Mouse (Mus musculus) CD4-positive, CD25-positive, alpha-beta regulatory T cell, adult 2 months (primary cell): ENCODE data around the gene Znrf2.
"Not testable (repeated sequence)": the region's sequence is repeated elsewhere in the genome, so short reads cannot be mapped to it uniquely, and the experiment has no call there.

ENCODE experiments used
- DNase-seq: peaks from one replicate; pipeline ENCODE4 v3.0.0-alpha.2; 2012; ENCODE audit warnings: low read depth, low spot score

Gene Znrf2

DNA sequence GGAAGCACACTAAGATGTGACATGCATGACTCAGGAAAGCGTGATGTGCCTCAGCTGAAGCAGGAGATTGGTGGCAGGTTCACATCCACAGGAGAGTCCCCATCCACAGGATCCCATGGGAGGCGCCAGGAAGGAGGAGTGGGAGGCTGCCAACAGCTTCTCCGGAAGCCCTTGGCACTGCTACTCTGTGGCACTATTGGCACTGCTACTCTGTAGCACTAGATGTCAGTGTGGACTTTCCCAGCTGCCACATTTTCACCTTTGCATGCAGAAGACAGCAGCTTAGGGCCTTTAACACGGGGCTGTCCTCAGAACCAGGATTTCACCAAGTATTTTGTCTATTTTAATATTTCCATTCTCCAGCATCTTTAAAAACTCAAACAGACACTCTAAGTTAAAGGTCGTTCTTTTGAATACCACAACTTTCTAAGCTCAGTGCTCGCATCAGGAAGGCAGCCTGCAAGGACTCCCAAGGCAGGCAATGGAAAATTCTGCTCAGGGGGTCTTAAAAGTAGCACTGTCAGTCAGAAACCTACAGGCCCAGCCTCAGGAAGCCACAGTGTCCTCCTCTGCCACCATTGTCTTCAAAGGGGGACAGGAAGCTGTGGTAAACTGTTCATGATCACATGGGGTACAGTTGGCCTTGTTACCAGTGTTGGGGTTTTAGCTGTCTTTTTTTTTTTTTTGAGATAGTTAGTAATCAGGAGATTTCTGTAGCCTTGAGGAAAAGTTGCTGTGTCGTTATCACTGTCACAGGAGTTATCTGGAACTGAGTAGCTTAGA, 7.0 kb upstream of the Znrf2 start:
- peak; percentile 78 for DNase-seq

DNA sequence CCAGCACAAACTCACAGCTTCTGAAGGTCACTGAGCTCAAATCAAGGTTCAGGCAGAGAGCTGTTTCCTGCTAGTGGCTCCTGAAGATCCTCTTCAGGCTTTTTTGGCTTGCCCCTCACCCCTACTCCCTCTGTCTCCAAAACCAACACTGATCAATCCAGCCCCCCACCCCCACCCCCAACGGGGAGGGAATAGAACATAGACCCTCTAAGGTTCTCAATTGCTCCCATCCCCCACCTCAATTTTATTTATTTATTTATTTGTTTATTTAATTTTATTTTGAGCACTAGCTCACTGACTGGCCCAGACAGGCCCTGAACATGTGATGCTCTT, 6.4 kb upstream of the Znrf2 start:
- no peak for DNase-seq

DNA sequence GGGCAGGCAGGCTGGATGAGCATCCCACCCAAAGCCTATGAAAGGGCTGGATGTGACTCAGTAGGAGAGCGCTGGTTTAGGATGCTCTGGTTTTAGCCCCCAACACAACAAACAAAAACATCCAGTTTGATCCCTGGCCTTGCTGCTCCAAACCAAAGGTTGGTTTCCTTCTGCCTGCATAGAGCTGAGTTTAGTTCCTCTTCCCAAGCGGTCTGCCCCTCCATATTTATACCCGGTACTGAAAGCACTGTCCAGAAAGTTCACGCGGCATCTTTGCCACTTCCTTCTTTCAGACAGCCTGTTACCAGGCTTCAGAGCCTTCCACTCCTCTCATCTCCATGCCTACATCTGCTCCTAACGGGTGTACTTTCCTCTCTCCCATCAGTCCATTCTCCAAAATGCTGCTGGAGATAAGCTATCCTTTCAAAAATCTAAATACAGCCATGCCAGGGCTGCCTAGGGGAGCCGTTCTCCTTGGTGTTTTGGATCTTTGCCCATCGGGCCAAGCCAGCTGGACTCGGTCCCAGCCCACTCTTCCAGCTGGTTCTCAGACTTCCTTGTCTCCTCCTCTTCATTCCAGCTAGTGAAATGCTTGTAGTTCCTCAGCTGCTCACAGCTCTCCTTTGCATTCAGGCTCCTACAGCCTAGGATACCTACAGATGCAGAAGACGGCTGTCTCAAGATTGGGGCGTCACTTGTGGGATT, 5.0 kb upstream of the Znrf2 start:
- DNase-seq: no peak

DNA sequence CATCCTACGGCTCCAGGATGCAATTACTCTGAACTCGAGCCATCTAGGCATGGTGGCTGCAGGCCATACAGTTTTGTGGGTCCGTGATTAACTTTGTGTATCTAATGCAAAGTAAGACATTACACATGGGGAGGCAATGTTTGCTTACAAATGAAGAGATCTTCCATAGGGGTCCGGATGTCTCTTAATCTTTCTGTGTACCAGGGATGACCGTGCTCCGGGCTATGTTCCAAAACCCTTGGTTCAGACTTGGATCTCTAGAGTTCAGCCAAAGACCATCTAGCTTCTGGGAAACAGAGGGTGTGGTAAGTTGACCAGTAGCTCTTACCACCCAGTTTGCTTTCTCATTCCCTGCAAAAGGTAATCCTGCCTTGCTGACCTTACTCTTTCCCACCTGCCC, 4.4 kb upstream of the Znrf2 start:
- no peak for DNase-seq

DNA sequence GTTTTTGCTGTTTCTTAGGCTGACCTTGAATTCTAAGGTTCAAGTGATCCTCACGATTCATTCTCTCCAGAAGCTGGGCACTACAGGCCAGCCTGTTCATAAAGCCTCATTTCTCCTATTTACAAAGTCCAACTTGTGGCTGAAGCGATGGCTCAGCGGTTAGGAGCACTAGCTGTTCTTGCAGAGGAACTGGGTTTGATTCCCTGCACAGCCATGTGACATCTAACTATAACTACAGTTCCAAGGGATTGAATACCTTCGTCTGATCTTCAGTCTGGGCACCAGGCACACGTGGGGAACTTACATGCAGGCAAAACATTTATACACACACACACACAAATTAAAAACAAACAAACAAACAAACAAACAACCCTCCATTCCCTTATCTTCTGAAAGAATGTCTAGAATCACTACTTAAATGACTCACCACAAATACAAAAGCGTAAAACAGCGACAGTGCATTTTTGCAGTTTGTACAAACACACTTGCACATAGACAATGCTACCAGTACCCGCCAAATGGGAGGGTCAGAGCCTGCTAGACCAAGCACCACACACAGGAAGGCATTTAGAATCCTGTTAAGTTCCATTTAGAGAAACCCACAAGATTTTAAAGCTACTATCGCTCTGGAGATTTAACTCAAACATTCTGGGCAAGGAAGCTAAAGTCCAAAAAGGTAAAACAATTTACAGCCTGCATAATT, 1.1 kb upstream of the Znrf2 start:
- peak; percentile 24 for DNase-seq

DNA sequence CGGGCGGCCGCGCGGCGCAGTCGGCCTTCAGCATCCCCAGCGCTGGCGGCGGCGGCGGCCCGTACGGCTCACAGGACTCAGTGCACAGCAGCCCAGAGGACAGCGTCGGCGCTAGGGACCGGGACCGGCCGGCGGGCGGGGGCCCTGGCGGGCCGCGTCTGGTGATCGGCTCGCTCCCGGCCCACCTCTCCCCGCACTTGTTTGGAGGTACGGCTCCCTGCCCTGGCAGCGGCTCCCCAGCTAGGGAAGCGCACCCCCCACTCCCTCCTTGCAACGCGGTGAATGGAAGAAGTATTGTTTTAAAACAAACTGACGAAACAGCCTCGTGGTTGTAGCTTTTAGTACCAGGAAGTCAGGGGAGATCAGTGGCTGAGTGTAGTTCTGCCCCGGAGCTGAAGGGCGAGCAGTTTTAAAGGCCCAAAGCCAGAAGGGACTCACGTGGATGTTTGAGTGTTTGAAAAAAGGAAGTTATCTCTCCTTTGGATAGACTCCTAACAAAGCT, 601 bp downstream of the Znrf2 start:
- peak; percentile 87 for DNase-seq

DNA sequence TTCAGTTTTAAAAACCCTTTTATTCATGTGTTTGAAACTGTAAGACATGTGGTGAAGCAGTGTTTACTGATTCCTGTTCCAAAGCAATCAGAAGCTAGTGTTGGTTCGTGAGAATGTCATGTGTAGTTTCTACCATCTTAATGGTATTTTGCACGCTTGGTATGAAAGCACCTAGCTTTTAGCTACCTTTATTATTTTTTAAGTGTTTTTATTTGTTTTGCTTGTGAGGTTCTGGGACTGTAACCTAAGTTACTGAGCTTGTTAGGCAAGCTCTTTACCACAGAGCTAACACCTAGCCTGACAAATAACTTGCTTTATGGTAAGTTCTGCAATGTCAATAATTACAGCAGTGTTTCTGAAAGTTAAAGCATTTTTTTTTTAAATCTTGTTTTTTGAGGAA, 1.7 kb downstream of the Znrf2 start:
- DNase-seq: no peak

DNA sequence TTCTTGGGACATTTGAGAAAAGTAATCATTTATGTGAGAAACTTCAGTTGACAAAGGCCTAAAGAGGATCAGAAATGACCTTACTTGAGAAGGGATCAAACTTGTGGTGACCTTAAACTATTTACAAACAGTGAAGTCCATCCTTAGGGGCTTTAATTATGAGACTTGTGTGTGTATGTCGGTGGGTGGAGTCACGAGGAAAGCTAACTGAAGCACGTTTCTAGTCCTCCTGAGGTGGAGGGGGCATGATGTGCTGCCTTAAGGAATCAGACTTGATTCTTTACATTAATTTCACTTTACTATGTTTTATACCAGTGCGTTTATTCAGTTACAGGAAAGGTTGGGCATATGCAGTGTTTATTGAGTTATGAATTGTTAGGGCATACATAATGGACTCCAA, 2.6 kb downstream of the Znrf2 start:
- no peak for DNase-seq

DNA sequence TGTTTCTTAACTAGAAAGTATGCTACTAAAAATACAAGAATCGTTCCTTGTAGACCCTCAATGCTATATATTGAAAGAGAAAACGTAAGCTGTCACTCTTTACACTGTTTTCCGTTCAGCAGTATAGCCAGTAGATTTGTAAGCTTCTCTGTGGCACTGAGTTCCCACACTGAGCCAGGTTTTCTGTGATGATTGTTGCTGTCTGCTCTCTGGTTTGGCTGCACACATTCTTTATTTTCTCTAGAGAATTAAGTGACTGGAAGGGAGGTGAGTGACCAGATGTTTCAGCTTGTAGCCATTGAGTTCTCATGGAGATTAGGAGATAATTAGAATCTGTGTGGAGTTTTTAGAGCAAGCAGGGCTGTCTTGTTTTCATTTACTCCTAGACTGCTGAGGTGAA, 3.0 kb downstream of the Znrf2 start:
- no peak for DNase-seq

DNA sequence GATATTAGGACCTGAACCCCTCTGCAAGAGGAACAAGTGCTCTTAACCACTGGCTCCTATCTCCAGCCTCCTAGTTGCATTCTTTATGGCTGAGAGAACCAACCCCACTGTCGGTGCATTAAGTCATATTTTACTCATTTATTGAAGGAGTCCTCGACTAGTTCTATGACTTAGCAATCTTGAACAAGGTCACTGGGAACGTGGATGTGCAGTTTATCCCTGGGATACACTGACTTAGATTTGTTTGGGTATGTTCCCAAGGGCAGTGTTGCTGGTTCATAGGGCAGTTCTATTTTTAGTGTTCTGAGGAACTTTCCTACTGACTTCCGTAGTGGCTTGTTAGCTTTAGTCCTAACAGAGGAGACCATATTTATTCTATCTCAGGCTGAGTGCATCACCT, 5.6 kb downstream of the Znrf2 start:
- DNase-seq: no peak

DNA sequence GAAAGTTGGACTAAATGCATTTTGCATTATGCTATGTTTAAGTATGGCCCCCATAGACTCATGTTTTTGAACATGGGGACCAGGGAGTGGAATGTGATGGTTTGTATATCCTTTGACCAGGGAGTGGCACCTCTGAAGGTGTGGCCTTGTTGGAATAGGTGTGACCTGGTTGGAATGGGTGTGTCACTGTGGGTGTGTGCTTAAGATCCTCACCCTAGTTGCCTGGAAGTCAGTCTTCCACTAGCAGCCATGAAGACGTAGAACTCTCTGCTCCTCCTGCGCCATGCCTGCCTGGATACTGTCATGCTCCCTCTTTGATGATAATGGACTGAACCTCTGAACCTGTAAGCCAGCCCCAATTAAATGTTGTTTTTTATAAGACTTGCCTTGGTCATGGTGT, 7.8 kb downstream of the Znrf2 start:
- DNase-seq: not testable (repeated sequence)

DNA sequence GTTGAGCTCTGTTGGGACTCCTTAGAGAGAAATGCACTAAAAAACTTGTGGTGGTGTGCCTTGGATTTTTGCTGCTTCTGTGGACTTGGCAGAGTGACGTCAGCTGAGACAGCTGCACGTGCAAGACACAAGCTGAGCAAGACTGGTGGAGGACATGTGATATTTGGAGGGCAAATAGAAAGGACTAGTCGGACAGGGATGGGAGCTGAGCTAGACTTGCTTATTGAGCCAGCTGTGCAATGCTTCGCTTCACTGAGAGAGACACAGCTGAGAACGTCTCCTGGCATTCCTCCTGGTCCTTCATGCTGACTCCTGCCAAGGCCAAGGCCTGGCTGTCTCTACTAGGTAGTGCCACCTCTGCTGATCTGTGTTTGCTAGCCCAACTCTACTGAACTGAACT, 10.8 kb downstream of the Znrf2 start:
- no peak for DNase-seq

DNA sequence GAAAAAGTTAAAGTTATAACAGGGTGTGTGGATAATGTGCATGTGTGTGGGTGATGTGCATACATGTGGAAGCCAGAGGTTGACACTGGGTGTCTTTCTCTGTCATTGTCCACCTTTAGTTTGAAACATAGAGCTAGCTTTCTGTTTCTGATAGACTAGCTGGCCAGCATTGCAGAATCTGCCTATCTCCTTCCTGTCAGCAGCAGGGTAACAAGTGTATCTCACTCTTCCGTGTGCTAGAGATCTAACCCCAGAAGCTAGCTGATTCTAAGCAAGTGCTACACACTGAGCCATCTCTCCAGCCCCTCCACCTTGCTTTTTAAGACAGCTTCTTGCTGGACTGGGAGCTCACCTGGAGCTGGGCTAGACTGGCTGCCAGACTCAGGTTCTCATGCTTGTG, 11.6 kb downstream of the Znrf2 start:
- DNase-seq: peak; percentile 50

DNA sequence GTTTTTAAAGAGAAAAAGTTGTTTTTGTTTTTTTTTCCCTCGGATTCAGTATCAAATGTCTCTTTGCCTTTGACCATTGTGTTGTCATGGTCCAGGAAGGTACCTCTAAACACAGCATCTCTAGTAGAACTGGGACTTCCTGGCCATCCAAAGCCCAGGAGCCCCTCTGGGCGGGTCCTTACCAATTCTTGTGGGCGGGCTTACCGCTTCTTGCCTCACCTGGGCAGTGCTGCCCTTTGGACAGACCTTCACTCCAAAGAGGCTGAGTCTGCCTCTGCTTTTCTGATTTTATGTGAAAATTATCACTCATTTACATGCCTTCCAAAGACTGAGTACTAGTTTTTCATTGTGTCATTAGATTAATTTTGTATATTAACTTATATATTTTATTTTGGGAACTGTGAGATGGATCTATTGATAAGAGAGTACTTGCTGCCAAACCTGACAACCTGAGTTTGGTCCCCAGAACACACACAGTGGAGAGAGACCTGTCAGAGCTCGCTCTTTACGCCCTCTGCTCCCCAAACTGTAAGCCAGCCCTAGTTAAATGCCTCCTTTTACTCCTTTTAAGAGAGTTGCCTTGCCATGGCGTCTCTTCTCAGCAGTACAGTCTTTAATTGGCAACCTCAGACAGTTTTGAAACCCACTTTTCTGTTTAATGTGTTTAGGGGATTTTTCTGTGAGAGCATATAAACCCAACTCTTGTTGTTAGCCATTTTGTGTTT, 13.5 kb downstream of the Znrf2 start:
- no peak for DNase-seq

DNA sequence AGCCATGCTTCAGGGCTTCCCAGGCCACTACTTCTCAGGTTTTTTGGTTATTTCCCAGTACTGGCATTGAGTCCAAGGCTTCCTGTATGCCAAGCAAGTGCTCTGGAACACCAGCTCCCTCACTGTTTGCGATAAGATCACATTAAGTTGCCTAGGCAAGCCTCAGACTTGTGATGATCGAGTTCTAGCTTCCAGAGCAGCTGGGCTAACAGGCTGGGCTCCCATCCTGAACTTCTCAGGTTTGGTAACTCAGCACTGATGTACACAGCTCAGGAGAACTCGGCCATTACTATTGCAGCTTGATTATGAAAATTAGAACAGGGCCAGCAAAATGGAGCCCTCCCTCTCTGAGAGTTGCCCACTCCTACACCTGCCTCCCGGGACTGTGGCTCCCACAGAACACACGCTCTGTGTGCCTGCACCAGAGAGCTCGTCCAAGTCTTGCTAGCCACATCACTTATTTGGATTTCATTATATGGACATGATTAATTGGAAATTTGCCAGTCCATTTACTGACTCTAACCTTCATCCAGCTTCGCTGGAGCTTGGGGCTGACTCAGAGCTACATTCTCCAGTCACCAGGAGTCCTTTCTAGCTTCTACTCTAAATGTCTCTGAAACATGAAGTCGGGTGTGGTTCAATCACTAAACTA, 14.5 kb downstream of the Znrf2 start:
- no peak for DNase-seq

DNA sequence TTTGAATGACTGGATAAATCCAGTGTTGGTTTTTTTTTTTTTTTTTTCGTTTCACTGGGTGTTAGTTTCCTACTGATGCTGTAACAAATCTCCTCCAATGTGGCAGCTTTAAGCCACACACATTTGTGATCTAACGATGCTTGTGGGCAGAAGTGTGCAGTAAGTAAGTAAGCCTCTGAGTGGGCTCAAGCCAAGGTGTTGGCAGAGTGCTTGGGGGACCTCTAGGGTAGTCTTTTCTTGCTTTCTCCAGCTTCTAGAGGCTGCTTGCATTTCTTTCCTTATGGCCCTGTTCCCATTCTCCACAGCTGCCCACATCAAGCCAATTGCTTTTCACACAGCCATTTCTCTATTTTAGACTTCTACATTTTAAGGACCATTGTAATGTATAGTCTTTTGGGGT, 16.7 kb downstream of the Znrf2 start:
- no peak for DNase-seq

DNA sequence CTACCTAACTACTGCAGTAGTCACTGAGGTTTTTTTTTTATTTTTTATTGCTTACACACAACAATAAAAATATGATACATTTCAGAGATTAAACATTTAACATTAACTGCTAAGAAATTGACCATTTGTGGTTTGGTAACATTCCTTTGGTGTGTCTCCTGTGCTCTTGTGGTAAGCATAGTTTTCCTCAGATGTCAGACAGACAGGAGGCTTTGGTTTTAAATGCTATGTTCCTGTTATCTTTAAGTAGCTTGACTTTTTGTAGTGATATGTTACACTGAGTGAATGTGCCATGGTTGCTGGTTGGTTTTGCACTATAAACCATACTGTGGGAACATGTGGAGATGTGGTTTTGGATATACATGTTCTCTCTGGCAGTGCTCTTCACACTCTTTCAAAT, 19.9 kb downstream of the Znrf2 start:
- no peak for DNase-seq

DNA sequence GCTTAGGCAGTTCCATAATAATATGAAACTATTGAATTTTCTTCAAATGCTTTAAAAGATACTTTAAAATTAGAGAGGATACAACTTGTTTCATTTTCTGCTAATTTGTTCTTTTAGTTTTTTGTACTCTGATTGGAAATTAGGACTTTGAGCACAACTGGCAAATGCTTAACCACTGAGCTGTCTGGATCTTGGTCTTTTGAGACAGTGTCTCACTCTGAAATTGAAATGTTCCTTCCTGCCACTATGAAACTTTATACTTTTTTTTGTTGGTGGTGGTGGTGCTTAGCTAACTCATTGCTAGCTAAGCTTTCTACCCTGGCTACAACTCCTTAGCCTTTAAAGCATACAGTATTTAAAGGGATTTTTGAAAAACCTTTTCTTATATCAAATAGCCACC, 24.7 kb downstream of the Znrf2 start:
- DNase-seq: no peak

DNA sequence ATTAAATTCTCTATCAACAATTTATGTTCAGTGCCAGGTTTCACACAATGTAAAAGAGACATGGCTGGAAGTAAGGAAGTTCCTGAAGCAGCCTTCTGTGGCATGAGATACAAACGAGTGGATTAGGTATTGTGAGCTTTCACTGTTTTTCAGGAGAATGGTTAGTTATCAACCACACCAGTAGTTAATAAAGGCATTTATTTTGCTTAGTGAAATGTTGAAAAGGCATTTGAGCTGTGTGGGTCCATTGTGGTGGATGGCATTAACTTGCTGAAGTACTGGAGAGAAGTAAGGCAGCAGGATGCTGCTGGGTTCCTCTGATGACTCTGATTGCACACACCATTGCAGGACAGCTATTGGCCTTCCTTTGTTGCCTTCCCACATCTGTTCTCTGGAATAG, 25.3 kb downstream of the Znrf2 start:
- DNase-seq: no peak

DNA sequence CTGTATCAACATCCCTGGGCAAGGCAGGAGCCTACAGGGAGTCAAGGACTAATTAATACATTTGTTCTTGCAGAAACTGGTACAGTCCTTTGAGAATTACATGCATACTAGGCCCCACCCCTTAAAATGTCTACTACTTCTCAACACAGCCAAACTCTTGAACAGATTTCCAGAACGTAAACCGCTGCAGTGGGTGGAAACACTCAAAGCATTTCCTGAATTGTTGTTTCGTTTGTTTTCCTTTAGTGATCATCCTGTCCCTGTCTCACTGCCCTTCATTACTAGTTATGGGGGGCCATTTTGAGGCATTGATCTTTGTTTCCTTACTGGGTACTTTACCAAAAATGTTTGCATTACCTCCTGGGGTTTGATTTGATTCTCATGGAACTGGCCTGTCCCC, 31.8 kb downstream of the Znrf2 start:
- peak; percentile 48 for DNase-seq
